Mouse (Mus musculus) heart, adult 9 months (tissue): ENCODE measurements around the gene Ankfn1.

Experiments used
- DNase-seq, 2 experiments: peaks; one replicate each; pipeline ENCODE4 v3.0.0; 2022; ENCODE audit warnings: low spot score in 2 of 2

Ankfn1 gene

GRCm38 (mm10) chr11:89777431-89777830 is at the start of gene Ankfn1:
TSS of gene Ankfn1 (minus strand) at chr11:89777653.
- DNase-seq, result no peak

DNA sequence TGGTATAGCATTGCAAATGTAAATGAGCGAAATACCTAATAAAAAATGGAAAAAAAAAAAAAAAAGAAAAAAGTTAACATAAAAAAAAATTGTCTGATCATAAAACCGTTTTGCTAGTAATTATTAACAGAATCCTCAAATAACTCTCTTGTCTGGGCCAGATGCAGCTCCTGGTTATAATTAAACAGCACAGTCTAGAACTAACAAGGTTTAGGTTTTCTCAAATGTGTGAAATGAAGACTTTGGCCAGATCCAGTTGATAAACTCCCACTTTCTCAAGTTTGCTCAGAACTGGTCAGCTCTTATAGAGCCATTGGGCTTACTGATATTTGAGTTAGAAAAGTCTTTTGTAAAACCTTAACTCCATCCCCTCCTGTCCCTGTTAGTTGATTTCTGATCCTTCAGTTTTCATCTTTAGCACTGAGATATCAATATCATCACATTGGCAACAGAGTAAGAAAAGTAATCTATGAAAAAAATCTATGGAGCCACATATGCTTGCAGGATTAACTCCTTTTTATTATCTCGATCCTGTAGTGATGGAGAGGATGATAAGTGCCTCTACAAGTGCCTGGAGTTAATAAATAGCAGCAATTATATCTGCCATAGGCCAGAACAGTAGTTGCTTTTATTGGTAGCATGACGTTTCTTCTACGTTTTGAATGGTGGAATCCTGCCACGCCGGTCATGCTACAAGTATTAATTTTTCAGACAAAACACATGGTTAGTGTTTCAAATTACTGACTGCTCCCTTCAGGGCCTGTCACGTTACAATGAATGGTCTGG is 46.4 kb upstream of the Ankfn1 start:
- DNase-seq, result no peak

- no peak for DNase-seq
Measured at GRCm38 (mm10) chr11:89818594-89818993, 41.1 kb upstream of the Ankfn1 start.

- DNase-seq, result no peak
Measured at GRCm38 (mm10) chr11:89811403-89811802, 34.0 kb upstream of the Ankfn1 start.

GRCm38 (mm10) chr11:89807998-89808397 is 30.5 kb upstream of the Ankfn1 start:
- DNase-seq, result no peak

GRCm38 (mm10) chr11:89804822-89805221 is 27.4 kb upstream of the Ankfn1 start:
- DNase-seq, result no peak

- DNase-seq, result no peak
Measured at GRCm38 (mm10) chr11:89803974-89804373, 26.5 kb upstream of the Ankfn1 start.

DNA sequence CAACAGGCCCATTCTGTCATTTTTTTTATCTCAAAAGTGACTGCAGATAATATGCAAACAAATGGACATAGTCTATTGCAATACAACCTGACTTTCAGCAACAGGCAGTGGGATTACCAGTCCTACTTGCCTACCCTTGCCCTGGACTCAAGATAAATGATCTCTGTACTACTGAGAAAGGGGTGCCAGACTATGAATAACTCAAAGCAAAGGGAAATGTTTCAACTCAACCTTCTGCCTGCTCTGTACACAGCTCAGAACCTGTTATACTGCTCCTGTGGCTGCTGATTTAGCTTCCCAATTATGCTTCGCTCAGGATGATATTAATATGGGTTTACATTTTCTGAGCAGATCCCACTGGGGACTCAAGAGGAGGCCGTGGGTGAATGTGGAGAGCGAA is 15.3 kb upstream of the Ankfn1 start:
- DNase-seq, result no peak

DNA sequence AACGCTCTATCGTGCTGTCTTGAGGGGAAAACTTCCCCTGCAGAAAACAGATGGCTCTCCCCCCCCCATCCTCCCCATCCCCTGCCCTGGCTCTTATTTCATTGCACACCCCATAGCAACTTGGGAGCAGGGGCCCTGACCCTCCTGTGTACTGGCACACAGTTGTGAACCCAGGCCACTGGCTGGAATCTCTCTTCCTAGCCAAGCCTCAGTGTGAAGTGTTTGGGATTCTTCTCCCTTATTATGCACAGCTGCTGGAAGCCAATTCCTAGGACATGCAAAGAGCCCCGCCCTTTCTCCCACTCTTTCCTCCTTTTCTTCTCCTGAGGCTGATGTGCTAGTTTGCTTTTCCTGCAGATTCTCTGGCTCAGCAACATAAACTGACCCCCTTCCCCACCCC is 1.4 kb downstream of the Ankfn1 start:
- DNase-seq, result no peak

GRCm38 (mm10) chr11:89774913-89775312 is 2.5 kb downstream of the Ankfn1 start:
- DNase-seq, result no peak

- no peak for DNase-seq
Measured at GRCm38 (mm10) chr11:89772941-89773340, 4.5 kb downstream of the Ankfn1 start.

- no peak for DNase-seq
Measured at GRCm38 (mm10) chr11:89765770-89766148, 11.7 kb downstream of the Ankfn1 start.

DNA sequence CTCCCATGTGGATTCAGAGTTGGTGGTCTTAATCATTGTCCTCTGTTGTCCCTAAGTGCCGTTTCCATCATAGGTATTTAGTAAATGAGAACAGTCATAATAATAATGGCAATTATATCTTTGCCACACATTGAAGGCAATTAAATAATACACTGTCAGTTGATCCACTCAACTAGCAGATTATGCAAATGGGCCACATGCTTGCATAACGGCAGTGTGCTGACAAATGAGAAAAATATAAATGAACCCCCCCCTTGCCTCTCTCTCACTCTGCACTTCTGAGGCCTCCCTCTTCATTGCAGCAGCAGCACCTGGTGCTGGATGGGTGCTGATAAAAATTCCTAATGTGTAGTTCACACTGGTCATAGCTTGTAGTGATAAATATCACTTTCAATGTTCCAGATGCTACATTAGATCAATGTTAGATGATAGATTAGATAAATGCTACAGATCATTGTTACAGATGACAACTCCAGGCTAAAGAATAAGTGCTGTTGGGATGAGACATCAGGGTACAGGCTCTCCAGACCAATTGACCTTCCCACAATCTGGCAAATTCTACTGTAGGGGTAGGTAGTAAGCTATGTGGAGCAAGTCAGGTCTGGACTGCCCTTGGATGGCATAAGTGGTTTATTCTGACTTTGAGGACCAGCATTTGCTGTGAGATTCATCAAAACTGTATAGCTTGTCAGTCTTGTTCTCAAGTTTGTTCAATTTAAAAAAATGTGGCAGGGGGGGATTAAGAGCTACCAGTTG is 12.3 kb downstream of the Ankfn1 start:
- DNase-seq, result no peak

GRCm38 (mm10) chr11:89733973-89734693 is 43.3 kb downstream of the Ankfn1 start:
- no peak for DNase-seq

- DNase-seq, result no peak
Measured at GRCm38 (mm10) chr11:89733526-89733925, 43.9 kb downstream of the Ankfn1 start.

- DNase-seq, result peak; percentile 4 to 17
Measured at GRCm38 (mm10) chr11:89720847-89721246, 56.6 kb downstream of the Ankfn1 start.

GRCm38 (mm10) chr11:89718491-89718982 is 58.9 kb downstream of the Ankfn1 start:
- DNase-seq, result no peak

GRCm38 (mm10) chr11:89716351-89716750 is 61.1 kb downstream of the Ankfn1 start:
- DNase-seq, result no peak

DNA sequence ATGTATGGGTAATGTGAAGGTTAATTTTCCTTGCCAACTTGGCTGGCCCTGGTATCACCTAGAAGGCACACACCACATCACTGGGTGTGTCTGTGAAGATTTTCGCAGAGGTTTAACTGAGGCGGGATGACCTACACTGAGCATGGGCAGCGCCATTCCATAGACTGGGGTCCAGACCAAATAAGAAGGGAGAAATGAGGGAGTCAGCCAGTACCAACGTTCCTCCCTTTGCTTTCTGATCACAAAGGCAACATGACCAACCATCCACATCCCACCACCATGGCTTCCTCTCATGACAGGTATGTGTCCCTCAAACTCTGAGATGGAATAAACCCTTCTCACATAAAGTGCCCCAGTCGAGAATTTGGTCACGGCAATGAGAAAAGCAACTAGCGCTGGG is 68.9 kb downstream of the Ankfn1 start:
- DNase-seq, result no peak

DNA sequence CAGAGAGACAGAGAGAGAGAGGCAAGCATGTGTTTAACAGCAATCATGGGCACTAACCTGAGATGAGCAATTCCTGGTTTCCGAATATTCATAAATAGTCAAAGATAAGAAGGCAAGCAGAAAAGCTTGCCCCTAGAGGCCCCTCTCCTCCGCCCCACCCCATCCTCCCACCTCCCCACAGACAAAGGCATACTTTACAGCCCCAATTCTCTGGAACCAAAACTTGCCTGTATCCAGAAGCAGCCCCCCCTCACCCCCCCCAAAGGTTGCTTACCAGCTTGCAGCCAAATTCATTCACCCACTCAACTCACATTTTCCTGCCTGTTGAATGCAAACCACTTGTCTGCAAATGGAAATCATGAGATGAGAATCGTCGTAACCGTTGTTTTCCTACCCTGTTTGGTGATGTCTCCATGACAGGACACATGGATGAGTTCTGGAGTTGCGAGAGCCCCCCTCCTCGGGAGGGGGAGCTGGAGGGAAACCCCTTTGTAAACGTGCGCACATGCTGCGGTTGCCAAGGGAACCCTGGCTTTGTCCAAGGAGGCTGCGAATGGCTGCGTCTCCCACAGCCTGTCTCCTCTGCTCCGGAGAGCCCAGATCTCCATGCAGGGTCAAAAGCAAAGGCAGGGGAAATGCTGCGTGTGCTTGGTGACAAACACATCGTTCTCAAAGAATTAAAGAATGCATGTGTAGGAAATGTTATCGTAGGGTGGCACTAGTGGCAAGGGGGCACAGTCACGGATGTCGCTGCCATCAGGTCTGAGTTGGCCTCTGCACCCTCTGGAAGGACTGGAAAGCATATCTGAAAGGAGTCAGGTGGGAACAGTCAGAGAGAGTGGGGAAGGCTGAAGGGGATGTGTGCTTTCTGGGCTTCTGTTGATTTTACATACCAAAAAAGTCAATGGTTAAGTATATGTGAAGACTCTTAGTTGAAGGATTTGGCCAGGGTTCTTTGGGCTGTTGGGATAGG is 80.7 kb downstream of the Ankfn1 start:
- no peak for DNase-seq

DNA sequence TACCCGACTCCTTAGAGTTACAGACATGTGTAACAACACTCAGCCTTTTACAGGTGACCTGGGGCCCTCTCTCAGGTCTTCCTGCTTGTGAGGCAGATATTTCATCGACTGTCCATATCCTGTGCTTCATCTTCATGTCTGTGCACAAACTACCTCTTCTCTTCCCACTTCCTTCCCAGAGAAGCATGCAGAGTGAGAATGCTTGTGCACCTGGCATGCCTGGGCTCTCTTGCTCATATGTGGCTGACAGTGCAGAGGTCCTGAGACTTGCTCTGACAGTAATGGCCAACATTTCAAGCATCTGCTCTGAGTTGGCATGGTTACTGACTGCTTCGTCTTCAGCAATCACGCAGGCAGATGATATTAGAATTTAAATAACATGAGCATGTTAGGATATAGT is 83.8 kb downstream of the Ankfn1 start:
- no peak for DNase-seq
